Mouse (Mus musculus) heart, postnatal 0 days (tissue): ENCODE measurements around the gene Ahnak. TPM values are rescaled to one million over a fixed set of nuclear protein-coding genes. Genes with fewer than 3 reads are reported as not detected.

Experiments used
- ATAC-seq: fragments of 200-750 bp; cut with Nextera tagmentation; 2 replicates; pipeline ENCODE4 v1.8.0; 2017; ENCODE audit warnings: low read depth, moderate number of reproducible peaks, moderate library complexity; ENCODE audit not compliant: insufficient read depth
- DNase-seq: peaks from one replicate; pipeline ENCODE4 v3.0.0-alpha.2; 2016; ENCODE audit warnings: low spot score
- H3K27ac ChIP-seq: fragments of 300-500 bp; sonication (generic); 2 replicates; pipeline ENCODE4 v1.5.1; 2014; ENCODE audit warnings: low read depth, mild to moderate bottlenecking
- H3K27me3 ChIP-seq: fragments of 300-500 bp; sonication (generic); 2 replicates; pipeline ENCODE4 v1.6.1; 2014; ENCODE audit warnings: low read length, mixed read lengths; ENCODE audit not compliant: control insufficient read depth, insufficient read depth
- H3K36me3 ChIP-seq: fragments of 300-500 bp; sonication (generic); replicated peaks from 2 replicates; pipeline ENCODE4 v1.6.1; 2014; ENCODE audit warnings: low read length, mixed read lengths; ENCODE audit not compliant: control insufficient read depth, insufficient read depth
- H3K4me1 ChIP-seq: fragments of 300-500 bp; sonication (generic); 2 replicates; pipeline ENCODE4 v1.6.1; 2014; ENCODE audit warnings: antibody characterized with exemption; ENCODE audit not compliant: control insufficient read depth, insufficient read depth
- H3K4me2 ChIP-seq: fragments of 300-500 bp; sonication (generic); 2 replicates; pipeline ENCODE4 v1.6.1; 2014; ENCODE audit warnings: low read depth, mild to moderate bottlenecking, low read length, moderate library complexity
- H3K4me3 ChIP-seq: fragments of 300-500 bp; sonication (generic); 2 replicates; pipeline ENCODE4 v1.5.1; 2014; ENCODE audit warnings: low read depth, low read length
- H3K9ac ChIP-seq: fragments of 300-500 bp; sonication (generic); replicated peaks from 2 replicates; pipeline ENCODE4 v1.6.1; 2014; ENCODE audit warnings: low read depth, low read length, mixed read lengths
- H3K9me3 ChIP-seq: fragments of 300-500 bp; sonication (generic); replicated peaks from 2 replicates; pipeline ENCODE4 v1.6.1; 2016; ENCODE audit warnings: low read length; ENCODE audit not compliant: control insufficient read depth
- CTCF ChIP-seq: IDR thresholded peaks from 2 replicates; pipeline ENCODE4 v1.5.1; 2016; ENCODE audit warnings: antibody characterized with exemption, control low read depth, low read depth
- EP300 ChIP-seq: IDR thresholded peaks from 2 replicates; pipeline ENCODE4 v1.6.1; 2016; ENCODE audit warnings: antibody characterized with exemption, low read depth
- WGBS: fragments of 180-500 bp; shearing (Covaris S2); extraction: QIAGEN DNeasy Blood & Tissue Kit; methylation state at CpG from one replicate; pipeline ENCODE4 v1.1.7; 2014; 5-methylcytosine and 5-hydroxymethylcytosine counted together
- polyA plus RNA-seq: library from polyadenylated mRNA; unstranded; fragments of >200 nt; fragmentation: Nextera tagmentation; extraction: Ambion mirVana; gene quantifications from 2 replicates; pipeline ENCODE4 v1.2.1, GENCODE M21; 2015
- total RNA-seq: library from RNA; depleted of rRNA; stranded (reverse); fragments of >200 nt; gene quantifications from 2 replicates; pipeline ENCODE4 v1.2.3, GENCODE M21; 2014; ENCODE audit warnings: low replicate concordance

Ahnak gene
- total and polyA plus RNA-seq, 2 experiments from 2014 or later, result 56.8 to 122 TPM

DNA sequence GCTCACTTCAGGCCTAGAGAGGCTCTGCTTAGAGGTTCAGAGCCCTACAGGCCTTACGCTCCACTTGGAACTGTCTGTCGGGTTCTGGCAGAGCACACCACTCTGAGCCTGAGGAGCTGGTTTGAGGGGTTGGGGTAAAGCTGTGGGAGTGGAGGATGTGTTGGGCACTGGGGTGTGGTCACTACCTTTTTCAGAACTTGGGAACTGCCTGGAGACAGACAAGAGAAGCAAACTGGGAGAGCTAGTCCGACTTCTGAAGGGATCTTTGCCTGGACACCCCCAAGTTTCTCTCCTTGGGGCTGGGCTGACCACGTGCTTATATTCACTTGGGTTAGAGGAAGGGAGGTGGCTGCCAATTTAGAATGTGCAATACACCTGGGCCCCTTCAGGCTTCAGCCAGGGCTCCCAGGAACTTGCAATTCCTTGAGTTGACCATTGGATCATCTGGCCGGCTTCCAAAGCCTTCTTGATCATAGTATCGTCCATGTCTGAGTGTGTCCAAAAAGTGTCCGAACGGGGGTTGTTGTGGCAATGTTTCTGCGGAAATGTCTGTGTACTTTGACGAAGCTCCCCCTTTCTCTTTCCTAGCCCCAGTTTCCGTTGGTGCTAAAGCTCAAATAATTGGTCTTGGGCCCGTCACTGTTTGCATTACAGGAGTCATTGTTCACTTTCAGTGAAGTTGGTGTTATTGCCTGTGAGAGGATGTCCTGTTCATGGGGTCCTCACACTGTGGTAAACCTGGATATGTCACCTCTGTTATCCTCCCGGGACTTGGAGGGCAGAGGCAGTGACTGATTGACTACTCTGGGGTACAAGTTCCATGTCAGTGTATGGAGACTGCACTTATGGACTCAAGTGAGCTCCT, 3.0 kb downstream of the Ahnak start:
- H3K4me3 ChIP-seq, result peak overlapping the region; percentile 75
- H3K4me1 ChIP-seq, result peaks cover 74% of the 10 kb centered on the region
- DNase-seq (no peak), ATAC-seq (no peak)
- TF ChIP-seq EP300, result no peak
- no peak for TF ChIP-seq CTCF
- no peaks in the 10 kb centered on the region for H3K9me3 ChIP-seq
- peak overlapping the region; percentile 97 for H3K27ac ChIP-seq
- no peaks in the 10 kb centered on the region for H3K36me3 ChIP-seq
- H3K9ac ChIP-seq, result peak overlapping the region; percentile 85
- 41% methylated on average over 13 of the region's 13 CpGs for WGBS
- H3K27me3 ChIP-seq, result no peaks in the 10 kb centered on the region
- peak overlapping the region; percentile 71 for H3K4me2 ChIP-seq

DNA sequence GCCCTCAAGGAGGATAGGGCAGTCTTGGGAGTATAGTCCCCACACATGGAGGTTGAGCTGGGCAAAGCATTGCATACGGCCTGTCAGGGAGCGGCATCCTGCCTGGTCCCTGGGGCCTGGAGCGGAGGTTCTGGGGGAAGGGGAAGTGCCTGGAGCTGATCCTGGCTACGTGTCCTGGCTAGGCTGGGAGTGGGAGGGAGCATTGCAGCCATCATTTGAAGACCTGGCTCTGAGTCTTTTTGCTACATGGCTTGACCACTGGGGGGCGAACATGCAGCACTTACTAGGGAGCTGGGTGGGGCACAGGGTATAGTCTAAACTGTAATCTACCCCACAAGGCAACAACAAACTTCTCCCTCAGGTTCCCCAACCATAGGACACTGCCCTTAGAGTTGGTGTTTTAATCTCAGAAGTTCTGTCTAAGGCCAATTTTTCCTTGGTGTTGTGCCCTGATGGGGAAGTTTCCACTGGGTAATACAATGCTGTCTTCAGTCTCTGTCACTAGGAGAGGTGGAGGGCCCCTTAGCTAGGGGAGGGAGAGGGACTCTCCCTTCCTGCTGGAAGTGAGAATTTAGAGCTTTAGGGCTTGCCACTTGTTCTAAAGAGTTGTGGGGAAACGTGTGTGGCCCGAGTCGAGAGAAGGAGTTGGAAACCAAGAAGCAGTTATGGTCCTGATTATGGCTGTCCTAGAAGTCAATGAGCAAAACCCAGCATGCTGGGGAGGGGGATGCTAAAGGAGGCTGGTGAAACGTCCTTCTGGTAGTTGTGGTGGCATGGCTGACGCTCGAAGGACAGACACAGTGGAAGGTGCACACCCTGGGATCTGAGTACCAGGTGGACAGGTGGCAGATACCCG, 3.9 kb downstream of the Ahnak start:
- H3K27ac ChIP-seq, result peak overlapping the region; percentile 97
- peak overlapping the region; percentile 75 for H3K4me3 ChIP-seq
- no peaks in the 10 kb centered on the region for H3K9me3 ChIP-seq
- DNase-seq (peak; percentile 95), ATAC-seq (peak; percentile 40)
- TF ChIP-seq CTCF, result peak; percentile 81
- peak; percentile 74 for TF ChIP-seq EP300
- peaks cover 76% of the 10 kb centered on the region for H3K4me1 ChIP-seq
- peak overlapping the region; percentile 71 for H3K4me2 ChIP-seq
- H3K36me3 ChIP-seq, result no peaks in the 10 kb centered on the region
- WGBS, result 22% methylated on average over 12 of the region's 12 CpGs
- peak overlapping the region; percentile 85 for H3K9ac ChIP-seq
- H3K27me3 ChIP-seq, result no peaks in the 10 kb centered on the region

DNA sequence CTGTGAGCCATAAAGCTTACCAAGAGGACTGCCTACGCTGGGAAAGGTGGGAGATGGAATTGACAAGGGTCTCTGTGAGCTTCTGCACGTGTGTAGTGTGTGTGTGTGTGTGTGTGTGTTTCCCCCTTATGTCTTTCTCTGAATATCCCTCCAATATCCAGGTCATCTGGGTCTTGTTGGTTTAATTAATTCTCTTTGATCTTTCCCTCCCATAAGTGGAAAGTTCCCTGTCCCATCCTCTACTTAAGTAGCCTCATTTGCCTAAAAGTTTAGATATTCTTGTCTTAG, 4.5 kb downstream of the Ahnak start:
- 52% methylated on average over 2 of the region's 2 CpGs for WGBS
- Histone ChIP-seq H3K4me1 (peaks cover 75% of the 10 kb centered on the region), H3K27me3 (no peaks in the 10 kb centered on the region), H3K9ac (peak overlapping the region; percentile 50), H3K4me2 (peak overlapping the region; percentile 71), H3K36me3 (0 out of 2 replicates have a peak, but pooled peaks cover 2% of the 10 kb centered on the region), H3K9me3 (no peaks in the 10 kb centered on the region), H3K27ac (peak overlapping the region; percentile 97), H3K4me3 (peak overlapping the region; percentile 9; the same call in 1 of the 2 replicates)
- ATAC-seq, result no peak
- no peak for DNase-seq
- TF ChIP-seq EP300, result no peak
- TF ChIP-seq CTCF, result no peak

DNA sequence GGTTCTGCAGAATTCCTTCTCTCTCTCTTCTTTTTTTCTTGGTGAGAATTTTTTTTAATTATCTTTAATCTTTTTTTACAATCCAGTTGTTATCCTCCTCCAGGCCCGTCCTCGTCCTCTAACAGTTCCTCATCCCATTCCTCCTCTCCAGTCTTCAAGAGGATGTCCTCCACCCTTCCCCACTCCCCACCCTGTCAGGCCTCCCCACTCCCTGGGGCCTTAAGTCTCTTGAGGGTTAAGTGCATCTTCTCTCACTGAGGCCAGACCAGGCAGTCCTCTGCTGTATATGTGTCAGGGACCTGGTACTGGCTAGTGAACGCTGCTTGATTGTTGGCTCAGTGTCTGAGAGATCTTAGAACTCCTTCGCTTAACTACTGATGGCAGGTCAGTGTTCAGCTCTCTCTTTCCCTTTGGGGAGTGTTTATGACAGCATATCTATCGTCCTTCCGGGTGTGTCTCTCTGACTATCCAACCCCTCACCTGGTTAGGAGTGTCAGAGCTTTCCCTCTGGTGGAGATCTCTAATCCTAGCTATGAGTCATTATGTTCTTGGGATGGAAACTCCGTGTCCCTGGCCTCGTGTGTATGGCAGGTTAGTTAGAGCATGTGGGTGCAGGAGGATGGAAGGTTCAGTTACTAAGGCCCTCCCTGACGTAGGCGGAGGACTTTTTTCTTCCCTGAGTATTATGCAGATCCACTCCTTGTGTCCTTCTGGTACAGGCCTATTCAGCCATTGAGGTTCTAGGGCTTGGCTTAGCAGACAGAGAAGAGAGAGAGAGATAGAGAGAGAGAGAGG, 5.9 kb downstream of the Ahnak start:
- H3K9ac ChIP-seq, result no peak overlapping the region; the same call in 1 of the 2 replicates

DNA sequence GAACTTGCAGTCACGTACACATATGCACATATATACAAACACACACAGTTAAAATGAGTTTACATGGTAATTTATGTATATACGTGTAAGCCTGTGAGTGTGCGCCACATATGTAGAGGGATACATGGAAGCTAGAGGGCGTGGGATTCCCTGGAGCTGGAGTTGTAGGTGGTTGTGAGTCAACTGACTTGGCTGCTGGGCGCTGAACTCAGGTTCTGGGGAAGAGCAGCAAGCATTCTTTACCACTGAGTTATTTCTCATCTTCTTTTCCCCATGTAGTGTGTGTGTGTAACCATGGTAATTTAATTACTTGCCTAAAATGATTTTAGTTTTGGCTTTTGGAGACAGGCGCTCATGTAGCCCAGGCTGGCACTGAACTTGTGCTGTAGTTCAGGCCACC, 7.5 kb downstream of the Ahnak start:
- no peak overlapping the region for H3K9ac ChIP-seq
- H3K27me3 ChIP-seq, result no peaks in the 10 kb centered on the region
- ATAC-seq, result no peak
- WGBS, result 90% methylated on average over 6 of the region's 6 CpGs
- H3K9me3 ChIP-seq, result no peaks in the 10 kb centered on the region
- no peak overlapping the region for H3K4me3 ChIP-seq
- H3K36me3 ChIP-seq, result peaks cover 31% of the 10 kb centered on the region
- peak overlapping the region; percentile 68; the same call in 1 of the 2 replicates for H3K27ac ChIP-seq
- peaks cover 73% of the 10 kb centered on the region for H3K4me1 ChIP-seq
- no peak for DNase-seq
- no peak overlapping the region for H3K4me2 ChIP-seq
- TF ChIP-seq EP300 (no peak), CTCF (no peak)

More for the DNA sequence above, 5.9 kb downstream of the Ahnak start:
- TF ChIP-seq CTCF (no peak), EP300 (no peak)
- peaks cover 80% of the 10 kb centered on the region for H3K4me1 ChIP-seq
- 58% methylated on average over 10 of the region's 10 CpGs for WGBS
- H3K4me3 ChIP-seq, result no peak overlapping the region
- peaks cover 15% of the 10 kb centered on the region for H3K36me3 ChIP-seq
- no peaks in the 10 kb centered on the region for H3K27me3 ChIP-seq
- H3K27ac ChIP-seq, result peak overlapping the region; percentile 18; the same call in 1 of the 2 replicates
- ATAC-seq (no peak), DNase-seq (no peak)
- H3K4me2 ChIP-seq, result 0 out of 2 replicates have a peak overlapping the region, but pooled peaks have one; percentile 7
- no peaks in the 10 kb centered on the region for H3K9me3 ChIP-seq
